Mouse (Mus musculus) layer of hippocampus, adult 18-20 months (tissue): ENCODE results near the gene Pelp1. TPM values are rescaled to one million over a fixed set of nuclear protein-coding genes. Genes with fewer than 3 reads are reported as not detected.

Experiments
- microRNA-seq, 2 experiments: library from miRNA; unstranded; fragments of <30 nt; microRNA quantifications; one replicate each; pipeline ENCODE4 v1.2.0; 2021
- total RNA-seq, 2 experiments: library from RNA; stranded (reverse); gene quantifications; 2 replicates each; pipeline ENCODE4 v1.2.3; 2021

Pelp1 gene
- total RNA-seq, 2 experiments from 2014 or later, result 32.0 to 37.2 TPM

Small RNA genes within 50 kb of the gene (microRNA-seq; reads per million reads assigned to microRNA genes)
- gene Mir7115, result 0.74 to 1.8 reads per million in 2 experiments

Other genes starting within 250 kb of the Pelp1 start
- gene Slc16a11, start 197.3 kb downstream of the Pelp1 start, total RNA-seq, result 10 to 100 TPM; 28.6 to 30.6 TPM
- gene Slc16a13, start 189.0 kb downstream of the Pelp1 start, total RNA-seq, result 1 to 10 TPM; 6.2 to 9.0 TPM
- gene Bcl6b, start 180.2 kb downstream of the Pelp1 start, total RNA-seq, result 1 to 10 TPM in 1 of 2 experiments, under 1 TPM in 1; 0.92 to 1.1 TPM
- gene 0610010K14Rik, start 172.1 kb downstream of the Pelp1 start, total RNA-seq, result 10 to 100 TPM; 39.7 to 45.9 TPM
- 1 to 10 TPM; 5.6 to 6.7 TPM for gene Gm21988, start 170.2 kb downstream of the Pelp1 start, total RNA-seq
- gene Rnasek, start 170.2 kb downstream of the Pelp1 start, total RNA-seq, result 100 to 1,000 TPM; 262 to 272 TPM
- under 1 TPM; 0.15 to 0.27 TPM for gene Alox12, start 154.7 kb downstream of the Pelp1 start, total RNA-seq
- gene Alox12e, start 87.4 kb downstream of the Pelp1 start, total RNA-seq, result not detected
- under 1 TPM in 1 of 2 experiments, not detected in 1; 0.17 TPM for gene Alox15, start 58.0 kb downstream of the Pelp1 start, total RNA-seq
- 100 to 1,000 TPM in 1 of 2 experiments, 10 to 100 TPM in 1; 93.5 to 100 TPM for gene Arrb2, start 22.6 kb upstream of the Pelp1 start, total RNA-seq
- gene Med11, start 41.9 kb upstream of the Pelp1 start, total RNA-seq, result 10 to 100 TPM; 13.7 to 16.7 TPM
- under 1 TPM; 0.20 to 0.27 TPM for gene Zmynd15, start 49.4 kb upstream of the Pelp1 start, total RNA-seq
- 1 to 10 TPM in 1 of 2 experiments, under 1 TPM in 1; 0.82 to 1.3 TPM for gene Cxcl16, start 50.0 kb upstream of the Pelp1 start, total RNA-seq
- gene Tm4sf5, start 95.2 kb upstream of the Pelp1 start, total RNA-seq, result not detected
- not detected for gene Vmo1, start 104.6 kb upstream of the Pelp1 start, total RNA-seq
- gene Gltpd2, start 109.2 kb upstream of the Pelp1 start, total RNA-seq, result not detected
- gene Psmb6, start 115.3 kb upstream of the Pelp1 start, total RNA-seq, result 100 to 1,000 TPM; 198 TPM
- gene Gm40193, start 122.9 kb upstream of the Pelp1 start, total RNA-seq, result not detected
- 10 to 100 TPM; 16.7 to 17.8 TPM for gene Pld2, start 130.0 kb upstream of the Pelp1 start, total RNA-seq
- gene Mink1, start 152.8 kb upstream of the Pelp1 start, total RNA-seq, result 100 to 1,000 TPM; 477 to 515 TPM
- gene 4930544D05Rik, start 205.8 kb upstream of the Pelp1 start, total RNA-seq, result under 1 TPM; 0.58 to 0.77 TPM
- gene Chrne, start 209.2 kb upstream of the Pelp1 start, total RNA-seq, result not detected
- gene Gp1ba, start 229.1 kb upstream of the Pelp1 start, total RNA-seq, result not detected
- 10 to 100 TPM; 88.7 to 91.8 TPM for gene Rnf167, start 237.2 kb upstream of the Pelp1 start, total RNA-seq
- 100 to 1,000 TPM; 121 to 123 TPM for gene Slc25a11, start 237.4 kb upstream of the Pelp1 start, total RNA-seq
- 100 to 1,000 TPM; 326 to 341 TPM for gene Pfn1, start 244.6 kb upstream of the Pelp1 start, total RNA-seq
- 1 to 10 TPM; 6.0 to 9.9 TPM for gene Eno3, start 247.2 kb upstream of the Pelp1 start, total RNA-seq